Mouse (Mus musculus): ENCODE data around the gene Fzr1.

The Fzr1 gene

GRCm38 (mm10) chr10:81377793-81378552, at the start of gene Fzr1:
Gene Fzr1 (minus strand): TSS chr10:81378516.
- no peak for DNase-seq (ENCODE audit: low read depth, low spot score)

GRCm38 (mm10) chr10:81427804-81428506, 49.6 kb upstream of the Fzr1 start:
- no peak for DNase-seq (ENCODE audit: low read depth, low spot score)

DNA sequence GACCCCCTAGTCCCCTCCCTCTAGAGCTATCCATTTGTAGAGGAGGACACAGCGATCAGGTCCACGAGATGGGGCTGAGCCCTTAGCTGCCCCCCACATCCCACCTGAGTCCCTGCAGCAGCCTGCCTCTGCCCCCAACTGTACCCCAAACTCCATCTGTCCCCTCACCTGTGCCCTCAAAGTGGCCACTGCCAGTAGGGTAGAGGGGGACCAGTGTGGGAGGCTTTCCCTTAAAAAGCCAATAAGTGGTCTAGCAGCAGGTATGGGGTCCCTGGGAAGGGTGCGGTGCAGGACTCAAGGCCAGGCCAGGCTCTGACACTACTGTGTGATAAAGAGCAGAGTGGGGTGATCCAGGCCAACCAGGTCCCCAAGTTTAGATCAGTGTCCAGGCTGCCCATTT, 49.0 kb upstream of the Fzr1 start:
- DNase-seq (ENCODE audit: low read depth, low spot score) = no peak

DNA sequence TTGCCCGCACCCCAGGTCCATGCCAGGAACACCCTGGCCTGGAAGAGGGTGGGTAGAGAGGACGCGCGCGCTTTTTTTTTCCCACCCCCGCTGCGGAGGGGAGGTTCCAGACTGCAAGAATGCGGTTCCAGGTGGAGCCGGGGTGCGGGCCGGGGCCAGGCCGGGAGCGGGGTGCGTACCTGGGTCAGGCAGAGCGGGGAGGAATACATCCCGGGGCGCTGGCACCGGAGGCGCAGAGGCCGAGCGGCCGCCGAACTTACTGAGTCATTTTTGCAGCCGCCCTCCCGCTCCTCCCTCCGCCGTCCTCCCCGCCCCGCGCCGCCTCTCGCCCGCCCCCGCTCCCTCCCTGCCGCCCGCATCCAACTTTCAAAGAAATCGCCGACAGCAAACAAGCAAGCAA, 48.6 kb upstream of the Fzr1 start:
- no peak for DNase-seq (ENCODE audit: low read depth, low spot score)

DNA sequence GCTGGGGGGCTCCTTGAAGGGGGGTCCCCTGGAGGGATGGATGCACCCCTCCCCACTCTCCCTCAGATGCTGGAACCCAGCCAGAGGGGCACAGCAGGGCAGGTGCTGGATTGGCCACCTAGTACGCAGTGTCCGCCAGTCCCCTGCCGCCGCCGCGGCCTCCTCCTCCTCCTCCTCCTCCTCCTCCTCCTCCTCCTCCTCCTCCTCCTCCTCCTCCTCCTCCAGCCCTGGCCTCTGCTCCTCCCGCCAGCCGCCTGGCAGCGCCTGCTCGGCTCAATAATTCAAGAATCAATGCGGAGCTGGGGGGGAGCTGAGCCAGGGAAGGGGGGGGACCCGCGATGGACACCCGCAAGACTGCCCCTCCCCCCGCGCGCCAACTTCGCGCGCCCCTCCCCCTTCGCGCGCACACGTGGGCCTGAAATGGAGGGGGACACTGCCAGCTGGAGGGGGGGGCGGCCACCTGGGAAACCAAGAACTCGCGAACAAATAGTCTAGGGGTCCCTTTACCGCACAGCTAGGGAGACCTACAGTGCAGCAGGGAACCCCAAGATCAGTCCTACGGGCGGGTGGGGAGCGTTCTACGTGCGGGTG, 47.9 kb upstream of the Fzr1 start:
- DNase-seq (ENCODE audit: low read depth, low spot score) = no peak

GRCm38 (mm10) chr10:81425236-81425850, 47.0 kb upstream of the Fzr1 start:
- DNase-seq (ENCODE audit: low read depth, low spot score) = no peak

DNA sequence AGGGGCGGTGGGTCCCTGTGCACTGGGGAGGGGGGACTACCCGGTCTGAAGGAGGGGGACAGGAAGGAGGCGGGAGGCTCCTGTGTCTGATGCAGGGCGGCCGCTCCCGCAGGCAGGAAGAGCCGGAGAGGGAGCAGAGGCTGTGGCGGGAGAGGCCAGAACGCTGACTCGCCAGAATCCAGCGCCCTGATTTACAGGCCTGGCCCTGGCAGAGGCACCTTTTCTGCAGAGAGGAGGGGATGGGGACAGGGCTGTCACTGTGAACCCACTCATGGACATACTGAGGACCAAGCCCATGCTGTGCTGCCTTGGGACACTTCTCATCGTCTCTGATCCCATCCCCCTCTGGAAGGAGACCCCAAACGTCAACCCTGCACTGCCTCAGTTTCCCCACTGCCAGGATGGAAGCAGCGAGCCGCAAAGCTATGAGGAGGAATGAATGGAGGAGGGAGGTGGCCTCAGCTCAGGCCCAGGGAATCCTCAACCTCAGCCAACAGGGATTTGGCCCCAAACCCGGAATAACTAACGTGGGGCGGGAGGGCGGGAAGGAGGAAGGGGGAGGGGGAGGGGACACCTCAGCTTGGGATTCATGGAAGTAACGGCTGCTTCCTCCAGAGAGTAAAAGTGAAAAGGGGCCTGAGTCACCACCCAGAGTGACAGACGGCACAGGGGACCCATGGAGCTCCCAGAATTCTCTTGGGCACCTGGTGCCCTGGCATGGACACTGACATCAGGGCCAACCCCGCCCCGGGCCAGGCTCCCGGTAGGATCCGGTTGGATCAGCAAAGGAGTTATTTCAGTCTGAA, 46.1 kb upstream of the Fzr1 start:
- DNase-seq (ENCODE audit: low read depth, low spot score) = no peak

- DNase-seq (ENCODE audit: low read depth, low spot score) = no peak
Observed at GRCm38 (mm10) chr10:81423476-81424245, 45.3 kb upstream of the Fzr1 start.

DNA sequence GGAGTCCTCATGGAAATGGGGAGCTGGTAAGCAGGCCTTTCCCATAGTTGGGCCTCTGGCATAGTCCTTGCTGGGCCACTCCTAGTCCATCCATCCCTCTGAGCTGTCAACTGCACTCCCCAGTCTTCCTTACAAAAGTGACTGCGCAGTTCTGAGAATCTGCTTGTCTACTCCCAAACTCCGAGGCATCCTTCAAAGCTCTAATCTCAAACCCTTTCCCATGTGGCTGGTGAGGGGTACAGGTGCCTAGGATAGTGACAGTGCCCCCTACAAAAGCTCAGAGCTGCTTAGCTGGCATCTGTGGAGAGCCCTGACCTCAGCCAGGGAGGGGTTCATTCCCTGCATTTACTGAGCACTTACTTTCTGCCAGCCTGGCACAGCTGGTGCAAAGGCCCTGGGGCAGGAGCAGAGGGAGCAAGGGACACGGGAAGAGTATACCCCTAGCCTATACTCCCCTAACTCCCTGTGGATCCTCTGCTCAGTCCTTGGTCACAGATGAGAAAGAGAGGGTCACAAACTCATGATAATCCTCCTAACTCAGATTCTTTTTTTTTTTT, 44.4 kb upstream of the Fzr1 start:
- no peak for DNase-seq (ENCODE audit: low read depth, low spot score)

DNA sequence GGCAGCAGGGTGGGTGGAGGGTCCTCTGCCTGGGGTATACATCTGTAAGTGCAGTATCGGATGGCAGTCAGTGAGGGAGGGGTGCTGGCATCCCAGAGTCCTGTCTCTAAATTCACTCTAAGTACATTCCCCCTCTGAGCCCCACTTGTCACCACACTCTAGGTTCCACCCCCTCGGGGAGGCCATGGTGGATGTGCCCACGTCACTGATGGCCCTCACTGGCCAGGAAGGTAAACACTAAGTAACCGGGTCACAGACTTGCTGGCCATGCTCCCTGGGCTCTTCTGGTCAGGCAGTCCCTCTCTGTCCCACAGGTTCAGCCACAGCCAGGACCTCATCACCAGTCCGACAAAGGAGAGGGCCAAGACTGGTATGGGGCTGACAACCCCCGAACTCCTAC, 43.9 kb upstream of the Fzr1 start:
- DNase-seq (ENCODE audit: low read depth, low spot score) = no peak

DNA sequence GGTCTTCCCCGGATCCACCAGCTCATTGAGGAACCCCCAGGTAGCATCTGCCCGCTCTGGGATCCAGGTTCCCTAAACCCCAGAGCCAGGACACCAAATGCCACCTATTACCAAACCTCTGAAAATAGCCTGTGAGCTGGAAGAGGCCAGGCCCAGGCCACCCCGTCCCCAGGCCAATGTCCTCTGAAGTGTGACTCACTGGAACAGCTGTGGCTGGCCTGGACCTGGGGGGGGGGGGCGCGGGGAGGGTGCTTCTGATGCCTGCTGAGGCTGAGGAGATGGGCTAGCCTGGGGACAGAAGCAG, 43.4 kb upstream of the Fzr1 start:
- no peak for DNase-seq (ENCODE audit: low read depth, low spot score)

GRCm38 (mm10) chr10:81421041-81421796, 42.9 kb upstream of the Fzr1 start:
- no peak for DNase-seq (ENCODE audit: low read depth, low spot score)

- no peak for DNase-seq (ENCODE audit: low read depth, low spot score)
Observed at GRCm38 (mm10) chr10:81420191-81420767, 42.0 kb upstream of the Fzr1 start.

- DNase-seq (ENCODE audit: low read depth, low spot score) = no peak
Observed at GRCm38 (mm10) chr10:81419111-81419928, 41.0 kb upstream of the Fzr1 start.

DNA sequence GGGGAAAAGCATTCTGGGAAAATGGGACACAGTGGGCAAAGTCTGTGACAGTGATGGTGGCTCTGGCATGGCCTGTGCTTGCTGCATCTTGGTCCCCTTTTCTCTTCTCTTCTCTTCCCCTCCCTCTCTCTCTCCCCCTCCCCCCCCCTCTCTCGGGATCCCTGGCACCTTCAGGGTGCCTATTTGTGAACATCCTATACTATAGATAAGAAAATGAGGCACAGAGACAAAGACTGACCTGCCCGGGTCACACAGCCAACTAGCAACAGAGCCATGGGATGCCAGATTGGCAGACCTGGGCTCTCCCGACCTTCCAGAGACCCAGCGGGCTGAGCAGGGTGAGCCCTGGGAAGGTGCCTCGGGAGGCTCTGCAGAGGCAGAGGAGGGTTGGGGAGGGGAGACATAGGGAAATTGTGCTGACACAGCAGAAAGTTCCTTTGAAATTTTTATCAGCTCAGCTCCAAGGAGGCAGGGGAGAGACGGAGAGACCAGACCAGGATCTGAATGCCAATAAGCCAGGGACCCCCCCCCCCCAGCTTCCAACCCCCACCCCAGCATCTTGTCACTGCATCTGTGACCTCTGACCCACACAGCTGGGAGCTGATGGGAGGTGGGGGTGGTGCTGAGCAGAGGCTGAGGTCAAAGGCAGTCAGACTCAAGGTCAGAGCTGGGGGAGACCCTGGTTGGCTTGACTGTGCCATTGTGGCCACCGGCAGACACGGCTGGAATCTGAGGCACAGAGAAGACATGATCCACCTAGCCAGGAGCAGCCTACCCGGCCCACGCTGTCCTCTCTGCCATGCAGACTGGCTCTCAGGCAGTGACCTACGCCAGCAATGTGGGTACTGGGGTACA, 40.1 kb upstream of the Fzr1 start:
- no peak for DNase-seq (ENCODE audit: low read depth, low spot score)

GRCm38 (mm10) chr10:81417227-81418215, 39.2 kb upstream of the Fzr1 start:
- DNase-seq (ENCODE audit: low read depth, low spot score) = no peak
